ENCODE assay signal across 24 mouse cellular contexts in genomic region chr4:63702006-63702704, GRCm38 (mm10). TPM values are rescaled to one million over a fixed set of nuclear protein-coding genes. Genes with fewer than 3 reads are reported as not detected.
A peak's percentile ranks its signal among the peaks of the same experiment; 100 is the strongest.
DNase-seq lines count a peak whose midpoint lies in the region; ATAC-seq and TF ChIP-seq lines count a peak whose summit lies in the region.
"Had no signal": no experiment of that assay in that cellular context is flagged by ENCODE, and none has a peak within 500 bp of the region (broad histone marks: within the 10 kb centered on the region; RNA-seq: fewer than 3 reads in every experiment).

No protein-coding gene starts in this region.

- H3K27me3 ChIP-seq in C2C12 (ENCODE audit: control insufficient read depth, insufficient read depth, insufficient read length) (no peaks in the 10 kb centered on the region), Patski (no peaks in the 10 kb centered on the region)
- H3K27me3 ChIP-seq: embryonic facial prominence, embryonic 12.5 days; forebrain, embryonic 12.5 days; heart, embryonic 12.5 days; hindbrain, embryonic 15.5 days had no signal

- CTCF ChIA-PET in Patski (lab: Charles Lee) = interaction anchor here (0.7 to 1.7 kb wide), 3 partner anchors 9 to 138 kb away, joined by 3 to 8 read pairs (median 3); no protein-coding TSS in a partner anchor

- POLR2A ChIA-PET in Patski (lab: Charles Lee) = no interaction called here

- peak; percentile 76 for ATAC-seq in Patski
- ATAC-seq: forebrain, embryonic 16.5 days; intestine, postnatal 0 days had no signal

- H3ac ChIP-seq in C2C12 (ENCODE audit: control insufficient read depth, insufficient read length, low read depth) = no peak overlapping the region

- H3K36me3 ChIP-seq in C2C12 (ENCODE audit: control insufficient read depth, insufficient read depth) = no peaks in the 10 kb centered on the region
- H3K36me3 ChIP-seq: embryonic facial prominence, embryonic 12.5 days; forebrain, embryonic 12.5 days; heart, embryonic 12.5 days; hindbrain, embryonic 10.5 days; hindbrain, embryonic 15.5 days had no signal

- no peak for TF ChIP-seq CTCF in C2C12 (IDR thresholded peaks at IDR 0.05; ENCODE audit: control insufficient read depth, insufficient read depth, insufficient read length)
- no peak for TF ChIP-seq CTCF in Patski (IDR thresholded peaks at IDR 0.05)

- H3K4me3 ChIP-seq in C2C12 (ENCODE audit: insufficient read depth, poor library complexity, severe bottlenecking) = no peak overlapping the region
- H3K4me3 ChIP-seq: embryonic facial prominence, embryonic 12.5 days; forebrain, embryonic 12.5 days; heart, adult 2 months; heart, embryonic 12.5 days; hindbrain, embryonic 10.5 days; hindbrain, embryonic 15.5 days had no signal

- DNase-seq in 3T3-L1 (ENCODE audit: low read depth, low spot score) (peak; percentile 48), Patski (ENCODE audit: low read depth, low spot score) (no peak)
- peak; percentile 9 for DNase-seq in naive thymus-derived CD4-positive, alpha-beta T cell, adult 2 months (ENCODE audit: low read depth)
- DNase-seq in gastrocnemius, postnatal 14 days = no peak
- no peak for DNase-seq in spleen, postnatal 4 days (ENCODE audit: low spot score in 2 of 2)
- DNase-seq: adrenal gland, postnatal 14 days; B cell, adult 2 months; cerebellum, adult 18-20 months; cerebellum, postnatal 10 days; gastrocnemius, postnatal 10 days; heart, adult 2 months had no signal

- H3K79me2 ChIP-seq in C2C12 (ENCODE audit: control insufficient read depth, insufficient read depth) = no peaks in the 10 kb centered on the region

- H3K79me3 ChIP-seq in C2C12 (ENCODE audit: low read depth) = no peaks in the 10 kb centered on the region

- in situ Hi-C loops in Patski (cut with MboI; ENCODE audit: low pct_unique_long_range_greater_than_20kb) = no loop called here

- intact Hi-C loops in gastrocnemius, postnatal 14 days (cut with DNase I; ENCODE audit: low total_unique reads) = no loop called here

TF ChIP-seq in C2C12, 6 proteins besides CTCF, POLR2A, EP300 and RAD21:
- TF ChIP-seq MAX (IDR thresholded peaks at IDR 0.05) (peak; percentile 31), MYOD1 (IDR thresholded peaks at IDR 0.05; ENCODE audit: control insufficient read depth, insufficient read length, low read depth) (no peak)

RNA-seq across cellular contexts. Expression of gene Gm11214, which starts 39.0 kb away (rescaled TPM):
- polyA plus RNA-seq in C2C12 (2012; fragmentation: generic; extraction: Trizol) = not detected
- not detected for polyA plus RNA-seq in Patski (2021)
- not detected for total RNA-seq in gastrocnemius, postnatal 14 days (2021)
- total RNA-seq: adrenal gland, adult 18-20 months; adrenal gland, postnatal 14 days; ES-E14; gastrocnemius, postnatal 10 days; heart, adult 2 months; heart, postnatal 25 days had no signal
- polyA plus RNA-seq: embryonic facial prominence, embryonic 12.5 days; forebrain, embryonic 12.5 days; forebrain, embryonic 16.5 days; frontal cortex, adult 2 months; gonadal fat pad, adult 2 months; heart, adult 2 months; heart, embryonic 12.5 days; hindbrain, embryonic 10.5 days; hindbrain, embryonic 15.5 days; intestine, postnatal 0 days had no signal

RNA-seq across cellular contexts. Expression of gene Tnfsf15, which starts 42.8 kb away (rescaled TPM):
- 0.06 TPM for polyA plus RNA-seq in C2C12 (2012; fragmentation: generic; extraction: Trizol)
- polyA plus RNA-seq in Patski (2021) = 0.03 TPM
- under 1 TPM in 1 of 2 experiments, not detected in 1; 0.11 TPM for total RNA-seq in gastrocnemius, postnatal 14 days (2021)
- total RNA-seq: heart, adult 2 months; heart, postnatal 25 days had no signal
- polyA plus RNA-seq: embryonic facial prominence, embryonic 12.5 days; forebrain, embryonic 12.5 days; forebrain, embryonic 16.5 days; heart, adult 2 months; hindbrain, embryonic 10.5 days had no signal

Comparison
In these comparisons a context has a peak if more than half of its experiments do, and no peak if none do; other contexts are left out.
1. DNase-seq: peak in 3T3-L1 (single experiment) and naive thymus-derived CD4-positive, alpha-beta T cell, adult 2 months (single experiment); none in Patski (single experiment), gastrocnemius, postnatal 14 days (single experiment) and spleen, postnatal 4 days (0 of 2).